Mouse (Mus musculus): ENCODE results near the gene S1pr5. TPM values are rescaled to one million over a fixed set of nuclear protein-coding genes. Genes with fewer than 3 reads are reported as not detected.

Gene S1pr5
- polyA plus RNA-seq, 1 experiment from 2014 or later: 2.0 TPM

DNA sequence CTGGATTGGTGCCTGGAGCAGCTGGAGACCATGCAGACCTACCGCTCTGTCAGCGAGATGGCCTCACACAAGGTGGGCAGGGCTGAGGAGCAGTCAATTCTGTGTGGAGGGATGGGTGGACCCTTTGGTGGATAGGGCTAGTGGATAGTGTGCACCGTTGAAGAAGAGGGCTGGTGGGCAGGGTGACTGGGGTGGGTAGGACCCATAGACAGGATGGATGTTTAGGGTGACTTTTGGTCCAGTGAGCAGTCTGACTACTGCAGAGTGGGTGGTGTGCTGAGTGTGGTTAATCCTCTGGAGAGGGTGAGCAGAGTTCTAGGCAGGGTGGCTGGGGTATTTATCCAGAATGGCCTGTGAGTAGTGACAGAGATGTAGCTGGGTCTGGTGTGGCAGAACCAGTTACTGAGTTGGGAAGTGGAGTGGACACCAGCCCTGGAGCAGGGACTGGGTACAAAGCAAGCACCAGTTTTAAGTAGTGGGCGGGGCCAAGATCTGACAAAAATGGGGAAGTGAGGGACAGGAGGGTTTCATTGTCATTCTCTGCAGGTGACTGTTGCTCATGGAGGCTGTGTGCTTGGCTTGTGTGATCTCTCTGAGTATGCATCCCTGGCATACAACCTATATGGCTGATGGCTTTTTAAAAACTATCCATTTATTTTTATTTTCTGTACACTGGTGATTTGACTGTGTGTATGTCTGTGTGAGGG is 53.3 kb downstream of the S1pr5 start:
- Histone ChIP-seq H3K9ac (ENCODE audit: low read length) (no peak overlapping the region), H3K4me2 (ENCODE audit: low read depth, low read length) (no peak overlapping the region), H3K27ac (ENCODE audit: low read length) (no peak overlapping the region), H3K4me3 (replicated peaks; ENCODE audit: low read length) (no peak overlapping the region), H3K27me3 (ENCODE audit: control insufficient read depth, insufficient read depth, low read length) (no peaks in the 10 kb centered on the region), H3K4me1 (ENCODE audit: control insufficient read depth, insufficient read depth, low read length) (no peaks in the 10 kb centered on the region), H3K36me3 (ENCODE audit: control insufficient read depth, insufficient read depth, low read length) (no peaks in the 10 kb centered on the region), H3K9me3 (replicated peaks; ENCODE audit: control insufficient read depth, low read length) (no peaks in the 10 kb centered on the region)
- 87% methylated on average over 4 of the region's 4 CpGs for WGBS
- ATAC-seq (ENCODE audit: insufficient read depth, low FRiP score): no peak

- 78% methylated on average over 3 of the region's 3 CpGs for WGBS
- ATAC-seq (ENCODE audit: insufficient read depth, low FRiP score): no peak
- Histone ChIP-seq H3K4me1 (ENCODE audit: control insufficient read depth, insufficient read depth, low read length) (no peaks in the 10 kb centered on the region), H3K4me3 (replicated peaks; ENCODE audit: low read length) (no peak overlapping the region), H3K36me3 (ENCODE audit: control insufficient read depth, insufficient read depth, low read length) (no peaks in the 10 kb centered on the region), H3K27me3 (ENCODE audit: control insufficient read depth, insufficient read depth, low read length) (no peaks in the 10 kb centered on the region), H3K27ac (ENCODE audit: low read length) (no peak overlapping the region), H3K9me3 (replicated peaks; ENCODE audit: control insufficient read depth, low read length) (no peaks in the 10 kb centered on the region), H3K9ac (ENCODE audit: low read length) (no peak overlapping the region), H3K4me2 (ENCODE audit: low read depth, low read length) (no peak overlapping the region)
These were observed 54.5 kb downstream of the S1pr5 start for GRCm38 (mm10) chr9:21193786-21194185.

Other genes with a start within 250 kb of the S1pr5 start
- 131 and 141 TPM in 2 replicates for gene Mrpl4, start 245.7 kb downstream of the S1pr5 start, polyA plus RNA-seq (2015; fragmentation: Nextera tagmentation; extraction: Ambion mirVana)
- 15.0 and 16.3 TPM in 2 replicates for gene Icam1, start 232.5 kb downstream of the S1pr5 start, polyA plus RNA-seq (2015; fragmentation: Nextera tagmentation; extraction: Ambion mirVana)
- gene Icam4, start 219.1 kb downstream of the S1pr5 start, polyA plus RNA-seq (2015; fragmentation: Nextera tagmentation; extraction: Ambion mirVana): 5.9 and 8.6 TPM in 2 replicates
- 0.14 and 0.15 TPM in 2 replicates for gene Icam5, start 216.4 kb downstream of the S1pr5 start, polyA plus RNA-seq (2015; fragmentation: Nextera tagmentation; extraction: Ambion mirVana)
- gene Zglp1, start 181.3 kb downstream of the S1pr5 start, polyA plus RNA-seq (2015; fragmentation: Nextera tagmentation; extraction: Ambion mirVana): 0.46 and 0.89 TPM in 2 replicates
- gene Gm49373, start 175.3 kb downstream of the S1pr5 start, polyA plus RNA-seq (2015; fragmentation: Nextera tagmentation; extraction: Ambion mirVana): 0.26 and 0.49 TPM in 2 replicates
- 48.7 and 49.7 TPM in 2 replicates for gene Fdx1l, start 174.8 kb downstream of the S1pr5 start, polyA plus RNA-seq (2015; fragmentation: Nextera tagmentation; extraction: Ambion mirVana)
- gene Gm38431, start 156.4 kb downstream of the S1pr5 start, polyA plus RNA-seq (2015; fragmentation: Nextera tagmentation; extraction: Ambion mirVana): 1.2 and 2.1 TPM in 2 replicates
- 40.3 and 40.8 TPM in 2 replicates for gene Raver1, start 156.4 kb downstream of the S1pr5 start, polyA plus RNA-seq (2015; fragmentation: Nextera tagmentation; extraction: Ambion mirVana)
- 16.7 and 18.2 TPM in 2 replicates for gene Tyk2, start 117.2 kb downstream of the S1pr5 start, polyA plus RNA-seq (2015; fragmentation: Nextera tagmentation; extraction: Ambion mirVana)
- gene Cdc37, start 98.5 kb downstream of the S1pr5 start, polyA plus RNA-seq (2015; fragmentation: Nextera tagmentation; extraction: Ambion mirVana): 250 TPM in 2 replicates
- 4.7 TPM in 2 replicates for gene Pde4a, start 82.7 kb downstream of the S1pr5 start, polyA plus RNA-seq (2015; fragmentation: Nextera tagmentation; extraction: Ambion mirVana)
- 52.5 and 56.4 TPM in 2 replicates for gene Keap1, start 9.1 kb downstream of the S1pr5 start, polyA plus RNA-seq (2015; fragmentation: Nextera tagmentation; extraction: Ambion mirVana)
- 53.3 and 55.7 TPM in 2 replicates for gene Atg4d, start 16.9 kb upstream of the S1pr5 start, polyA plus RNA-seq (2015; fragmentation: Nextera tagmentation; extraction: Ambion mirVana)
- gene Kri1, start 39.5 kb upstream of the S1pr5 start, polyA plus RNA-seq (2015; fragmentation: Nextera tagmentation; extraction: Ambion mirVana): 15.2 and 18.2 TPM in 2 replicates
- gene Cdkn2d, start 43.0 kb upstream of the S1pr5 start, polyA plus RNA-seq (2015; fragmentation: Nextera tagmentation; extraction: Ambion mirVana): 47.4 and 51.5 TPM in 2 replicates
- 77.7 and 86.3 TPM in 2 replicates for gene Ap1m2, start 63.9 kb upstream of the S1pr5 start, polyA plus RNA-seq (2015; fragmentation: Nextera tagmentation; extraction: Ambion mirVana)
- gene Slc44a2, start 72.3 kb upstream of the S1pr5 start, polyA plus RNA-seq (2015; fragmentation: Nextera tagmentation; extraction: Ambion mirVana): 116 and 130 TPM in 2 replicates
- 144 and 147 TPM in 2 replicates for gene Ilf3, start 119.4 kb upstream of the S1pr5 start, polyA plus RNA-seq (2015; fragmentation: Nextera tagmentation; extraction: Ambion mirVana)
- 51.1 and 51.4 TPM in 2 replicates for gene Qtrt1, start 163.4 kb upstream of the S1pr5 start, polyA plus RNA-seq (2015; fragmentation: Nextera tagmentation; extraction: Ambion mirVana)
- gene Dnm2, start 176.5 kb upstream of the S1pr5 start, polyA plus RNA-seq (2015; fragmentation: Nextera tagmentation; extraction: Ambion mirVana): 81.4 and 97.2 TPM in 2 replicates